In genomic region chr1:137898891-137899290, GRCm38 (mm10) we compare ENCODE assay signal across 8 mouse cellular contexts.
DNase-seq lines count a peak whose midpoint lies in the region; ATAC-seq lines count a peak whose summit lies in the region.

No protein-coding gene starts in this region.

- no peak for DNase-seq in heart, embryonic 10.5 days (ENCODE audit: low spot score)
- no peak for DNase-seq in heart, adult 9 months (ENCODE audit: low spot score in 2 of 2)
- no peak for DNase-seq in layer of hippocampus, postnatal 10 days (ENCODE audit: low spot score in 2 of 2)

- peak overlapping the region; percentile 88 for H3K9ac ChIP-seq in forebrain, embryonic 16.5 days (replicated peaks; ENCODE audit: low read depth, low read length)
- H3K9ac ChIP-seq in limb, embryonic 15.5 days: peak overlapping the region; percentile 64
- peak overlapping the region; percentile 96 for H3K9ac ChIP-seq in neural tube, embryonic 13.5 days

- H3K4me3 ChIP-seq in heart, embryonic 10.5 days: peak overlapping the region; percentile 81
- H3K4me3 ChIP-seq in forebrain, embryonic 16.5 days (replicated peaks; ENCODE audit: low read length): peak overlapping the region; percentile 93
- peak overlapping the region; percentile 66 for H3K4me3 ChIP-seq in limb, embryonic 15.5 days
- H3K4me3 ChIP-seq in neural tube, embryonic 13.5 days: peak overlapping the region; percentile 86

- no peaks in the 10 kb centered on the region for H3K36me3 ChIP-seq in heart, embryonic 10.5 days
- H3K36me3 ChIP-seq in forebrain, embryonic 16.5 days (ENCODE audit: control insufficient read depth, insufficient read depth): no peaks in the 10 kb centered on the region
- H3K36me3 ChIP-seq in limb, embryonic 15.5 days: no peaks in the 10 kb centered on the region
- no peaks in the 10 kb centered on the region for H3K36me3 ChIP-seq in neural tube, embryonic 13.5 days

- peak overlapping the region; percentile 73 for H3K4me2 ChIP-seq in forebrain, embryonic 16.5 days (ENCODE audit: low read length)
- H3K4me2 ChIP-seq in limb, embryonic 15.5 days: peak overlapping the region; percentile 48
- peak overlapping the region; percentile 70 for H3K4me2 ChIP-seq in neural tube, embryonic 13.5 days

- no peaks in the 10 kb centered on the region for H3K27me3 ChIP-seq in heart, embryonic 10.5 days (ENCODE audit: insufficient read depth, poor library complexity, severe bottlenecking)
- H3K27me3 ChIP-seq in forebrain, embryonic 16.5 days (replicated peaks; ENCODE audit: control insufficient read depth, insufficient read depth, low read length): no peaks in the 10 kb centered on the region
- no peaks in the 10 kb centered on the region for H3K27me3 ChIP-seq in limb, embryonic 15.5 days
- H3K27me3 ChIP-seq in neural tube, embryonic 13.5 days: no peaks in the 10 kb centered on the region

- peaks cover 6% of the 10 kb centered on the region; the same call in 1 of the 2 replicates for H3K4me1 ChIP-seq in heart, embryonic 10.5 days
- H3K4me1 ChIP-seq in forebrain, embryonic 16.5 days (replicated peaks; ENCODE audit: control insufficient read depth, insufficient read depth, low read length): peaks cover 8% of the 10 kb centered on the region
- peaks cover 3% of the 10 kb centered on the region; the same call in 1 of the 2 replicates for H3K4me1 ChIP-seq in limb, embryonic 15.5 days
- H3K4me1 ChIP-seq in neural tube, embryonic 13.5 days (replicated peaks): peaks cover 27% of the 10 kb centered on the region

- H3K9me3 ChIP-seq in heart, embryonic 10.5 days: no peaks in the 10 kb centered on the region
- no peaks in the 10 kb centered on the region for H3K9me3 ChIP-seq in forebrain, embryonic 16.5 days (ENCODE audit: control insufficient read depth, low read length)
- H3K9me3 ChIP-seq in limb, embryonic 15.5 days: no peaks in the 10 kb centered on the region
- no peaks in the 10 kb centered on the region for H3K9me3 ChIP-seq in neural tube, embryonic 13.5 days

- WGBS in heart, embryonic 10.5 days: 14% methylated on average over 3 of the region's 3 CpGs
- WGBS in forebrain, embryonic 16.5 days: 0% methylated on average over 3 of the region's 3 CpGs
- 2% methylated on average over 3 of the region's 3 CpGs for WGBS in limb, embryonic 15.5 days
- WGBS in neural tube, embryonic 13.5 days: 2% methylated on average over 3 of the region's 3 CpGs

- peak; percentile 4 for ATAC-seq in activated CD4-positive, CD25-positive, alpha-beta regulatory T cell, adult 4 months
- peak; percentile 29 for ATAC-seq in forebrain, embryonic 16.5 days
- ATAC-seq in limb, embryonic 15.5 days (ENCODE audit: insufficient number of reproducible peaks, low FRiP score, low TSS enrichment, low read depth): no peak
- ATAC-seq in neural tube, embryonic 13.5 days (ENCODE audit: low read depth): peak; percentile 51
- ATAC-seq in frontal cortex, adult (ENCODE audit: low TSS enrichment): no peak

- H3K27ac ChIP-seq in heart, embryonic 10.5 days: peak overlapping the region; percentile 94
- peak overlapping the region; percentile 98 for H3K27ac ChIP-seq in forebrain, embryonic 16.5 days (ENCODE audit: low read length)
- peak overlapping the region; percentile 97 for H3K27ac ChIP-seq in limb, embryonic 15.5 days
- peak overlapping the region; percentile 97 for H3K27ac ChIP-seq in neural tube, embryonic 13.5 days (replicated peaks)

Comparison
In these comparisons a context has a peak if more than half of its experiments do, and no peak if none do; other contexts are left out.
1. ATAC-seq: peak in activated CD4-positive, CD25-positive, alpha-beta regulatory T cell, adult 4 months (single experiment), forebrain, embryonic 16.5 days (single experiment) and neural tube, embryonic 13.5 days (single experiment); none in limb, embryonic 15.5 days (single experiment) and frontal cortex, adult (single experiment).
2. Peak in every context shown above with its lines, with median percentiles within 50 percentile points of each other: H3K27ac ChIP-seq, H3K4me3 ChIP-seq, H3K4me2 ChIP-seq and H3K9ac ChIP-seq.